Mouse (Mus musculus) lung, postnatal 0 days (tissue): ENCODE measurements at regions not wholly inside any gene's neighbourhood (a gene's known extent, or its start where the extent isn't known, plus 50 kb on each side); places are given as distances from the start of the nearest gene placed in this dataset.

Experiments used
- ATAC-seq: fragments of 200-750 bp; cut with Nextera tagmentation; 2 replicates; pipeline ENCODE4 v1.8.0; 2017; ENCODE audit warnings: moderate library complexity
- DNase-seq: peaks from one replicate; pipeline ENCODE4 v3.0.0-alpha.2; 2016; ENCODE audit warnings: low spot score
- H3K27ac ChIP-seq: fragments of 300-500 bp; sonication (generic); 2 replicates; pipeline ENCODE4 v1.5.1; 2014; ENCODE audit warnings: antibody characterized with exemption, mild to moderate bottlenecking, low read length, mixed read lengths
- H3K27me3 ChIP-seq: fragments of 300-500 bp; sonication (generic); replicated peaks from 2 replicates; pipeline ENCODE4 v1.6.1; 2014; ENCODE audit warnings: low read length, mixed read lengths; ENCODE audit not compliant: insufficient read depth
- H3K36me3 ChIP-seq: fragments of 300-500 bp; sonication (generic); 2 replicates; pipeline ENCODE4 v1.6.1; 2014; ENCODE audit warnings: low read length, mixed read lengths; ENCODE audit not compliant: insufficient read depth
- H3K4me1 ChIP-seq: fragments of 300-500 bp; sonication (generic); 2 replicates; pipeline ENCODE4 v1.6.1; 2014; ENCODE audit warnings: antibody characterized with exemption, low read depth, low read length, mixed read lengths; ENCODE audit not compliant: insufficient read depth
- H3K4me2 ChIP-seq: fragments of 300-500 bp; sonication (generic); replicated peaks from 2 replicates; pipeline ENCODE4 v1.6.1; 2014; ENCODE audit warnings: low read depth, mild to moderate bottlenecking, low read length, moderate library complexity, mixed read lengths
- H3K4me3 ChIP-seq: fragments of 300-500 bp; sonication (generic); 2 replicates; pipeline ENCODE4 v1.5.1; 2014; ENCODE audit warnings: low read depth, low read length
- H3K9ac ChIP-seq: fragments of 300-500 bp; sonication (generic); replicated peaks from 2 replicates; pipeline ENCODE4 v1.6.1; 2014; ENCODE audit warnings: low read depth, mild to moderate bottlenecking
- H3K9me3 ChIP-seq: fragments of 300-500 bp; sonication (generic); 2 replicates; pipeline ENCODE4 v1.6.1; 2016; ENCODE audit warnings: low read length, mixed read lengths
- CTCF ChIP-seq: IDR thresholded peaks from 2 replicates; pipeline ENCODE4 v1.5.1; 2016; ENCODE audit warnings: antibody characterized with exemption, mild to moderate bottlenecking
- EP300 ChIP-seq: IDR thresholded peaks from 2 replicates; pipeline ENCODE4 v1.6.1; 2016; ENCODE audit warnings: antibody characterized with exemption, mild to moderate bottlenecking, control low read depth
- WGBS: fragments of 180-500 bp; shearing (Covaris S2); extraction: QIAGEN DNeasy Blood & Tissue Kit; methylation state at CpG from one replicate; pipeline ENCODE4 v1.1.7; 2014; 5-methylcytosine and 5-hydroxymethylcytosine counted together

DNA sequence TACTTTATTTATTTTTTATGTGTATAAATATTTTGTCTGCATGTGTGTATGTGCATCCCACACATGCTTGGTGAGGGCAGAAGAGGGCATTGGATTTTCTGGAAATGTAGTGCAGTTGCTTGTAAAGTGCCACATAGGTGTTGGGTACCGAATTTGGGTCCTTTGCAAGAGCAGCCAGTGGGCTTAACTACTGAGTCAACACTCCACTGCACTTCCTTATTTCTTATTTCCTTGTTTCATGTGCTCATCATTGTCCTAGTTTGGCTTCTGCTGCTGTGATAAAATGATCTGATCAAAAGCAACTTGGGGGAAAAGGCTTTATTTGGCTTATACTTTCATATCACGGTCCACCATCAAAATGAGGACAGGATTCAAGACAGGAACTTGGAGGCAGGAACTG, 53.0 kb upstream of the Ptger4 start:
- no peak overlapping the region for H3K4me3 ChIP-seq
- TF ChIP-seq EP300 (no peak), CTCF (no peak)
- DNase-seq: no peak
- H3K27ac ChIP-seq: no peak overlapping the region
- H3K27me3 ChIP-seq: no peaks in the 10 kb centered on the region
- no peaks in the 10 kb centered on the region for H3K36me3 ChIP-seq
- no peak overlapping the region for H3K4me2 ChIP-seq
- H3K9me3 ChIP-seq: no peaks in the 10 kb centered on the region
- WGBS: 76% methylated on average over 2 of the region's 2 CpGs
- H3K9ac ChIP-seq: no peak overlapping the region
- no peaks in the 10 kb centered on the region for H3K4me1 ChIP-seq
- no peak for ATAC-seq
